ENCODE assay signal across 29 mouse cellular contexts in genomic region chr3:48333534-48333933, GRCm38 (mm10).
DNase-seq lines count a peak whose midpoint lies in the region; ATAC-seq and TF ChIP-seq lines count a peak whose summit lies in the region.
"Had no signal": no experiment of that assay in that cellular context is flagged by ENCODE, and none has a peak within 500 bp of the region (broad histone marks: within the 10 kb centered on the region; RNA-seq: fewer than 3 reads in every experiment).

No protein-coding gene starts in this region.

- ATAC-seq in hindbrain, embryonic 11.5 days (ENCODE audit: low FRiP score), result peak; percentile 69
- no peak; the same call in 1 of the 2 replicates for ATAC-seq in hindbrain, embryonic 14.5 days (ENCODE audit: low FRiP score)
- ATAC-seq in midbrain, embryonic 14.5 days (ENCODE audit: low FRiP score, low TSS enrichment), result peak; percentile 46; the same call in 1 of the 2 replicates
- no peak; the same call in 1 of the 2 replicates for ATAC-seq in midbrain, embryonic 15.5 days (replicated peaks)
- peak; percentile 92 for ATAC-seq in forebrain, embryonic 16.5 days
- ATAC-seq: intestine, embryonic 16.5 days had no signal

- no peak for TF ChIP-seq POLR2A in lung, adult 2 months (IDR thresholded peaks at IDR 0.05; ENCODE audit: borderline replicate concordance, extremely low read depth, low read depth, low read length)

- H3K27ac ChIP-seq in hindbrain, embryonic 11.5 days (ENCODE audit: low read depth, low read length), result no peak overlapping the region
- H3K27ac ChIP-seq in hindbrain, embryonic 14.5 days, result no peak overlapping the region
- no peak overlapping the region for H3K27ac ChIP-seq in midbrain, embryonic 14.5 days (replicated peaks; ENCODE audit: low read depth, low read length)
- no peak overlapping the region for H3K27ac ChIP-seq in midbrain, embryonic 15.5 days
- H3K27ac ChIP-seq in forebrain, embryonic 16.5 days (ENCODE audit: low read length), result no peak overlapping the region
- H3K27ac ChIP-seq: embryonic facial prominence, embryonic 12.5 days; heart, embryonic 10.5 days; heart, embryonic 15.5 days; liver, embryonic 14.5 days; neural tube, embryonic 13.5 days had no signal

- no peaks in the 10 kb centered on the region for H3K36me3 ChIP-seq in hindbrain, embryonic 11.5 days (ENCODE audit: control insufficient read depth, insufficient read depth, low read length)
- no peaks in the 10 kb centered on the region for H3K36me3 ChIP-seq in hindbrain, embryonic 14.5 days (replicated peaks; ENCODE audit: control insufficient read depth, insufficient read depth)
- H3K36me3 ChIP-seq in midbrain, embryonic 14.5 days (ENCODE audit: control insufficient read depth, insufficient read depth, low read length), result no peaks in the 10 kb centered on the region
- no peaks in the 10 kb centered on the region for H3K36me3 ChIP-seq in midbrain, embryonic 15.5 days (replicated peaks)
- H3K36me3 ChIP-seq in forebrain, embryonic 16.5 days (ENCODE audit: control insufficient read depth, insufficient read depth), result no peaks in the 10 kb centered on the region
- H3K36me3 ChIP-seq: embryonic facial prominence, embryonic 12.5 days; heart, embryonic 10.5 days; heart, embryonic 15.5 days; neural tube, embryonic 13.5 days had no signal

- no peak overlapping the region for H3K4me3 ChIP-seq in hindbrain, embryonic 11.5 days (ENCODE audit: low read depth, low read length)
- H3K4me3 ChIP-seq in hindbrain, embryonic 14.5 days (replicated peaks; ENCODE audit: low read length), result no peak overlapping the region
- H3K4me3 ChIP-seq in midbrain, embryonic 14.5 days (replicated peaks; ENCODE audit: low read depth, low read length), result no peak overlapping the region
- no peak overlapping the region for H3K4me3 ChIP-seq in midbrain, embryonic 15.5 days
- H3K4me3 ChIP-seq in forebrain, embryonic 16.5 days (replicated peaks; ENCODE audit: low read length), result no peak overlapping the region
- H3K4me3 ChIP-seq in lung, adult 2 months (replicated peaks; ENCODE audit: extremely low read depth, low read depth, low read length), result no peak overlapping the region
- H3K4me3 ChIP-seq: embryonic facial prominence, embryonic 12.5 days; heart, embryonic 10.5 days; heart, embryonic 15.5 days; myocyte; neural tube, embryonic 13.5 days had no signal

- peak; percentile 1 for DNase-seq in hindbrain, embryonic 11.5 days (ENCODE audit: low spot score)
- DNase-seq in hindbrain, embryonic 14.5 days (ENCODE audit: low spot score), result no peak
- DNase-seq in midbrain, embryonic 14.5 days, result peak; percentile 20
- peak; percentile 20 for DNase-seq in brain, embryonic 18.5 days (ENCODE audit: low read depth, low spot score)
- no peak for DNase-seq in lung, adult 2 months
- DNase-seq: adrenal gland, postnatal 36 days; B cell, adult 2 months; cerebellum, adult 11 months; cerebellum, adult 9-10 months; cerebellum, postnatal 36 days; gastrocnemius, postnatal 10 days; heart, postnatal 36 days; kidney, adult 8-10 months; kidney, postnatal 10 days; liver; lung, postnatal 14 days; retina, postnatal 1 day; right cerebral cortex, postnatal 14 days; thymus, postnatal 4 days had no signal

- no peak for TF ChIP-seq CTCF in lung, adult 2 months (IDR thresholded peaks at IDR 0.05; ENCODE audit: insufficient read depth, low read length)

- H3K4me1 ChIP-seq in hindbrain, embryonic 11.5 days (replicated peaks; ENCODE audit: control insufficient read depth, insufficient read depth, low read length), result no peaks in the 10 kb centered on the region
- H3K4me1 ChIP-seq in hindbrain, embryonic 14.5 days (replicated peaks; ENCODE audit: control insufficient read depth, insufficient read depth, low read length), result no peaks in the 10 kb centered on the region
- no peaks in the 10 kb centered on the region for H3K4me1 ChIP-seq in midbrain, embryonic 14.5 days (ENCODE audit: control insufficient read depth, insufficient read depth, low read length)
- H3K4me1 ChIP-seq in midbrain, embryonic 15.5 days, result no peaks in the 10 kb centered on the region
- H3K4me1 ChIP-seq in forebrain, embryonic 16.5 days (replicated peaks; ENCODE audit: control insufficient read depth, insufficient read depth, low read length), result no peaks in the 10 kb centered on the region
- H3K4me1 ChIP-seq in lung, adult 2 months (ENCODE audit: control insufficient read depth, insufficient read depth, low read length), result no peaks in the 10 kb centered on the region
- H3K4me1 ChIP-seq: embryonic facial prominence, embryonic 12.5 days; heart, embryonic 10.5 days; heart, embryonic 15.5 days; neural tube, embryonic 13.5 days had no signal

- H3K27me3 ChIP-seq in hindbrain, embryonic 11.5 days (ENCODE audit: control insufficient read depth, insufficient read depth, low read length), result no peaks in the 10 kb centered on the region
- no peaks in the 10 kb centered on the region for H3K27me3 ChIP-seq in hindbrain, embryonic 14.5 days (ENCODE audit: control insufficient read depth, insufficient read depth, low read length)
- H3K27me3 ChIP-seq in midbrain, embryonic 14.5 days (ENCODE audit: control insufficient read depth, insufficient read depth, low read length), result no peaks in the 10 kb centered on the region
- no peaks in the 10 kb centered on the region for H3K27me3 ChIP-seq in midbrain, embryonic 15.5 days (replicated peaks)
- no peaks in the 10 kb centered on the region for H3K27me3 ChIP-seq in forebrain, embryonic 16.5 days (replicated peaks; ENCODE audit: control insufficient read depth, insufficient read depth, low read length)
- H3K27me3 ChIP-seq: embryonic facial prominence, embryonic 12.5 days; heart, embryonic 15.5 days; neural tube, embryonic 13.5 days had no signal

- H3K9me3 ChIP-seq in hindbrain, embryonic 11.5 days (ENCODE audit: control insufficient read depth, low read length), result no peaks in the 10 kb centered on the region
- H3K9me3 ChIP-seq in hindbrain, embryonic 14.5 days (ENCODE audit: control insufficient read depth, low read length), result no peaks in the 10 kb centered on the region
- no peaks in the 10 kb centered on the region for H3K9me3 ChIP-seq in midbrain, embryonic 14.5 days (ENCODE audit: control insufficient read depth, low read length)
- H3K9me3 ChIP-seq in midbrain, embryonic 15.5 days, result no peaks in the 10 kb centered on the region
- no peaks in the 10 kb centered on the region for H3K9me3 ChIP-seq in forebrain, embryonic 16.5 days (ENCODE audit: control insufficient read depth, low read length)
- H3K9me3 ChIP-seq: embryonic facial prominence, embryonic 12.5 days; heart, embryonic 10.5 days; heart, embryonic 15.5 days; neural tube, embryonic 13.5 days had no signal

- no peak overlapping the region for H3K9ac ChIP-seq in hindbrain, embryonic 11.5 days (ENCODE audit: low read depth, low read length)
- no peak overlapping the region for H3K9ac ChIP-seq in hindbrain, embryonic 14.5 days
- H3K9ac ChIP-seq in midbrain, embryonic 14.5 days (replicated peaks; ENCODE audit: low read length), result no peak overlapping the region
- H3K9ac ChIP-seq in midbrain, embryonic 15.5 days, result no peak overlapping the region
- H3K9ac ChIP-seq in forebrain, embryonic 16.5 days (replicated peaks; ENCODE audit: low read depth, low read length), result no peak overlapping the region
- H3K9ac ChIP-seq: embryonic facial prominence, embryonic 12.5 days; heart, embryonic 15.5 days; liver, embryonic 14.5 days; lung, embryonic 14.5 days; neural tube, embryonic 13.5 days had no signal

- no peak overlapping the region for H3K4me2 ChIP-seq in hindbrain, embryonic 11.5 days (replicated peaks; ENCODE audit: low read depth, low read length)
- H3K4me2 ChIP-seq in hindbrain, embryonic 14.5 days (replicated peaks), result no peak overlapping the region
- no peak overlapping the region for H3K4me2 ChIP-seq in midbrain, embryonic 14.5 days (ENCODE audit: low read length)
- no peak overlapping the region for H3K4me2 ChIP-seq in midbrain, embryonic 15.5 days
- H3K4me2 ChIP-seq in forebrain, embryonic 16.5 days (ENCODE audit: low read length), result no peak overlapping the region
- H3K4me2 ChIP-seq: embryonic facial prominence, embryonic 12.5 days; heart, embryonic 15.5 days; lung, embryonic 14.5 days; neural tube, embryonic 13.5 days had no signal

Comparison
In these comparisons a context has a peak if more than half of its experiments do, and no peak if none do; other contexts are left out.
1. ATAC-seq: peak in hindbrain, embryonic 11.5 days (single experiment), midbrain, embryonic 14.5 days (single experiment) and forebrain, embryonic 16.5 days (single experiment); none in hindbrain, embryonic 14.5 days (single experiment) and midbrain, embryonic 15.5 days (single experiment).
2. DNase-seq: peak in hindbrain, embryonic 11.5 days (single experiment), midbrain, embryonic 14.5 days (single experiment) and brain, embryonic 18.5 days (single experiment); none in hindbrain, embryonic 14.5 days (single experiment) and lung, adult 2 months (single experiment).